Mouse (Mus musculus) heart, embryonic 13.5 days (tissue): ENCODE measurements around the gene March7. TPM values are rescaled to one million over a fixed set of nuclear protein-coding genes. Genes with fewer than 3 reads are reported as not detected.

ENCODE experiments used
- ATAC-seq: fragments of 200-750 bp; cut with Nextera tagmentation; 2 replicates; pipeline ENCODE4 v1.8.0; 2017; ENCODE audit warnings: moderate TSS enrichment; ENCODE audit not compliant: insufficient number of reproducible peaks, low FRiP score, low TSS enrichment; ENCODE audit errors: extremely low read depth
- H3K27ac ChIP-seq: fragments of 300-500 bp; sonication (generic); replicated peaks from 2 replicates; pipeline ENCODE4 v1.5.1; 2015; ENCODE audit warnings: moderate library complexity, mild to moderate bottlenecking, inconsistent platforms
- H3K27me3 ChIP-seq: fragments of 300-500 bp; sonication (generic); replicated peaks from 2 replicates; pipeline ENCODE4 v1.6.1; 2015; ENCODE audit warnings: mild to moderate bottlenecking, inconsistent platforms
- H3K36me3 ChIP-seq: fragments of 300-500 bp; sonication (generic); 2 replicates; pipeline ENCODE4 v1.6.1; 2015; ENCODE audit warnings: mild to moderate bottlenecking, inconsistent platforms
- H3K4me1 ChIP-seq: fragments of 300-500 bp; sonication (generic); 2 replicates; pipeline ENCODE4 v1.6.1; 2015; ENCODE audit warnings: inconsistent platforms
- H3K4me2 ChIP-seq: fragments of 300-500 bp; sonication (generic); 2 replicates; pipeline ENCODE4 v1.6.1; 2015; ENCODE audit warnings: inconsistent platforms, mild to moderate bottlenecking, moderate library complexity
- H3K4me3 ChIP-seq: fragments of 300-500 bp; sonication (generic); 2 replicates; pipeline ENCODE4 v1.5.1; 2015; ENCODE audit warnings: moderate library complexity, mild to moderate bottlenecking, inconsistent platforms
- H3K9ac ChIP-seq: fragments of 300-500 bp; sonication (generic); 2 replicates; pipeline ENCODE4 v1.6.1; 2015; ENCODE audit warnings: inconsistent platforms, mild to moderate bottlenecking, moderate library complexity
- H3K9me3 ChIP-seq: fragments of 300-500 bp; sonication (generic); 2 replicates; pipeline ENCODE4 v1.6.1; 2016; ENCODE audit warnings: inconsistent platforms
- WGBS: fragments of 180-500 bp; shearing (Covaris S2); methylation state at CpG from one replicate; pipeline ENCODE4 v1.1.7; 2015; ENCODE audit warnings: mixed read lengths; 5-methylcytosine and 5-hydroxymethylcytosine counted together
- polyA plus RNA-seq: library from polyadenylated mRNA; unstranded; fragments of >200 nt; fragmentation: Nextera tagmentation; extraction: Ambion mirVana; gene quantifications from 2 replicates; pipeline ENCODE4 v1.2.1, GENCODE M21; 2015

Gene March7
- polyA plus RNA-seq, 1 experiment from 2014 or later = 49.3 TPM

DNA sequence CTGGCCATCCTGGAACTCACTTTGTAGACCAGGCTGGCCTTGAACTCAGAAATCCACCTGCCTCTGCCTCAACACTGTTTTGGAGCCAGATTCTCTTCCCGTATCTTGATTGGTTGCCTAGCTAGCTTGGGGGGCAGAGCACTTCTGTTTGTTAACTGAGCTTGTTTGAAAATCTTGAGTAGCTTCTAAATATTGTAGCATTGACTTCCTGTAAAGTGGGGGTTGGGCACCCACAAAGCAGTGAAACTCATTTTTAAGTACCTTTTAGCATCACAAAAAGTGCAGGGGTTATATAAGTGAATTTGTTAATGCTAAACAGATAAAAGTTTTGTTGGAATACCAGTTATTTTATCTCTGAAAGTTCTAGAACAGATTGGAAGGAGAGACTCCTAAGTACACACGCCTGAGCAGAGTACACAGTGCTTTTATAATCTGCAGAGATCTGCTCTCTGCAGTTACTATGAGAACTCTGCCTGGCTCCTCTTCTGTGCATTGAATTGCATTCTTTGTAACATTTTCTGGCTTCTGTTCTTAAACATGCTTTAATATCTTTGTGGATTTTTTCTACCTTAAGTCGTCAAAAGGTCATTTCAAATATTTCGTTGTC, 7.0 kb downstream of the March7 start:
- peaks cover 31% of the 10 kb centered on the region for H3K36me3 ChIP-seq
- WGBS = 79% methylated on average over 4 of the region's 4 CpGs
- H3K4me3 ChIP-seq = no peak overlapping the region
- H3K9ac ChIP-seq = no peak overlapping the region
- 0 out of 2 replicates have a peak overlapping the region, but pooled peaks have one; percentile 33 for H3K27ac ChIP-seq
- peaks cover 77% of the 10 kb centered on the region for H3K4me1 ChIP-seq
- no peaks in the 10 kb centered on the region for H3K9me3 ChIP-seq
- no peak for ATAC-seq
- H3K27me3 ChIP-seq = no peaks in the 10 kb centered on the region
- no peak overlapping the region for H3K4me2 ChIP-seq

DNA sequence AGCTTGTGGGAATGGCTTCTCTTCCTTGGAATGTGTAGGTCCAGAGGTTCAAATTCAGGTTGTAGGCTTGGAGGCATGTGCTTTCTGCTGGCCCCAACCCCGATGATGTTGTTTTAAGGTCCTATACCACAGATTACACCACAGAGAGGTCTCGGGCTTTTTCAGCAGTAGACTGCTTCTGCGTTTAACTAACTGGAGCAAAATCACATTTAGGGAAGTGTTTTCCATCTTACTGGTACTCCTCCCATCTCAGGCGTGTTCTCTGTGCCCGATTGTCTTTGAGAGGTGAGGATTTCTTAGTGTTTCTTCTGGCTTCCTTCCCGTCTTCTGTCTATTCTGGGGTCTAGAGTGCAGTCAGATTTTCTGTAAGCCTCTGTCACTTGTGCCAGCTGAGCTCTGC, 7.9 kb downstream of the March7 start:
- Histone ChIP-seq H3K4me1 (peaks cover 68% of the 10 kb centered on the region), H3K4me2 (no peak overlapping the region), H3K27me3 (no peaks in the 10 kb centered on the region), H3K4me3 (no peak overlapping the region), H3K9me3 (no peaks in the 10 kb centered on the region), H3K27ac (peak overlapping the region; percentile 33; the same call in 1 of the 2 replicates), H3K9ac (no peak overlapping the region), H3K36me3 (peaks cover 26% of the 10 kb centered on the region)
- WGBS = 59% methylated on average over 6 of the region's 6 CpGs
- ATAC-seq = no peak

- Histone ChIP-seq H3K9ac (0 out of 2 replicates have a peak overlapping the region, but pooled peaks have one; percentile 28), H3K9me3 (no peaks in the 10 kb centered on the region), H3K4me2 (peak overlapping the region; percentile 29), H3K36me3 (peaks cover 9% of the 10 kb centered on the region), H3K4me1 (peaks cover 42% of the 10 kb centered on the region), H3K27me3 (no peaks in the 10 kb centered on the region), H3K27ac (no peak overlapping the region), H3K4me3 (no peak overlapping the region)
- 42% methylated on average over 6 of the region's 6 CpGs for WGBS
- ATAC-seq = no peak
These were observed 11.5 kb downstream of the March7 start for GRCm38 (mm10) chr2:60221236-60221635.

DNA sequence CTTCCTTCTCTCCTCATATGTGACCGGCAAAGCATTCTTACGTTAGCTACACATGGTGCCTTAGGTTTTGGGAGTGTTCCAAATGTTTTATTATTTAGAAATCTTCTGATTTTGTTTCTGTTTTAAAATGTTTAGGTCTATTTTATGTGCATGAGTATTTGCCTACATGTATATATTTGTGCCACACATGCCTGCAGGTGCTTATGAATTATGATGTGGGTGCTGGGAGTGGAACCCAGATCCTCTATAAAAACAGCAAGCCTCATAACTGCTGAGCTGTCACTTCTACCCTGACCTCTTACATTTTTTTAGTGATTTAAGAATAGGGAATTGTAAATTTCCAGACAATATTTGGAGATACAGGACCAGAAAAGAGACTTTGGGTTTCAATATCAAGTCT, 12.3 kb downstream of the March7 start:
- ATAC-seq = no peak
- WGBS = 85% methylated on average over 2 of the region's 2 CpGs

GRCm38 (mm10) chr2:60223489-60223888, 13.8 kb downstream of the March7 start:
- H3K36me3 ChIP-seq = peaks cover 13% of the 10 kb centered on the region
- no peak overlapping the region for H3K4me2 ChIP-seq
- H3K27me3 ChIP-seq = no peaks in the 10 kb centered on the region
- ATAC-seq = no peak
- 78% methylated on average over 1 of the region's 1 CpGs for WGBS
- no peaks in the 10 kb centered on the region for H3K9me3 ChIP-seq
- H3K4me1 ChIP-seq = peaks cover 30% of the 10 kb centered on the region
- no peak overlapping the region for H3K9ac ChIP-seq
- no peak overlapping the region for H3K27ac ChIP-seq
- no peak overlapping the region for H3K4me3 ChIP-seq

More for the DNA sequence above, 12.3 kb downstream of the March7 start:
- H3K9me3 ChIP-seq = no peaks in the 10 kb centered on the region
- H3K36me3 ChIP-seq = peaks cover 13% of the 10 kb centered on the region
- H3K4me3 ChIP-seq = no peak overlapping the region
- no peaks in the 10 kb centered on the region for H3K27me3 ChIP-seq
- H3K4me1 ChIP-seq = peaks cover 35% of the 10 kb centered on the region
- H3K9ac ChIP-seq = no peak overlapping the region
- no peak overlapping the region for H3K27ac ChIP-seq
- H3K4me2 ChIP-seq = no peak overlapping the region

GRCm38 (mm10) chr2:60228470-60228869, 18.8 kb downstream of the March7 start:
- Histone ChIP-seq H3K27ac (no peak overlapping the region), H3K9me3 (no peaks in the 10 kb centered on the region), H3K4me3 (no peak overlapping the region), H3K9ac (no peak overlapping the region), H3K36me3 (peaks cover 45% of the 10 kb centered on the region), H3K4me1 (peaks cover 30% of the 10 kb centered on the region), H3K27me3 (no peaks in the 10 kb centered on the region), H3K4me2 (no peak overlapping the region)
- no peak for ATAC-seq
- 82% methylated on average over 1 of the region's 1 CpGs for WGBS

GRCm38 (mm10) chr2:60230361-60230760, 20.7 kb downstream of the March7 start:
- no peaks in the 10 kb centered on the region for H3K27me3 ChIP-seq
- no peak overlapping the region for H3K4me3 ChIP-seq
- H3K4me2 ChIP-seq = no peak overlapping the region
- peaks cover 34% of the 10 kb centered on the region for H3K4me1 ChIP-seq
- ATAC-seq = no peak
- H3K9me3 ChIP-seq = no peaks in the 10 kb centered on the region
- peaks cover 61% of the 10 kb centered on the region for H3K36me3 ChIP-seq
- H3K27ac ChIP-seq = no peak overlapping the region
- 79% methylated on average over 2 of the region's 2 CpGs for WGBS
- no peak overlapping the region for H3K9ac ChIP-seq

DNA sequence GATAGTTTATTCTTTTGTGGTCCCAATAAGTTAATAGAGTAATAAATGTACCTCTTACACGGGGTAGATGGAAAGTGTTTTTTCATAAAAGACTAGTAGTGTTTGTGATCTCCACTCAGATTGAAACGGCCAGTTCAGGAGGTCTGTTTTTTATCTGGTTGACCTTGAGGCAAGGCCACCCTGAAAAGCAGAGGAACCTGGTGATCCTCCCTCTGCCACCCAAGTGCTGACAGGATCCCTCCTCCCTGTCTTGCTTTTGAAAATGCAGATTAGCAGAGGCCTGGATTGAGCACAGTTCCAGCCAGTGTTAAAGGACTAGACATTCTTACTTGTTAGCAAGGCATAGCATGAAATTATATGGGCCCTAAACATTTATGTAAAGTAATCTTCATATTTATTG, 23.5 kb downstream of the March7 start:
- Histone ChIP-seq H3K27ac (peak overlapping the region; percentile 84), H3K4me2 (no peak overlapping the region)
- ATAC-seq = no peak; the same call in 1 of the 2 replicates

DNA sequence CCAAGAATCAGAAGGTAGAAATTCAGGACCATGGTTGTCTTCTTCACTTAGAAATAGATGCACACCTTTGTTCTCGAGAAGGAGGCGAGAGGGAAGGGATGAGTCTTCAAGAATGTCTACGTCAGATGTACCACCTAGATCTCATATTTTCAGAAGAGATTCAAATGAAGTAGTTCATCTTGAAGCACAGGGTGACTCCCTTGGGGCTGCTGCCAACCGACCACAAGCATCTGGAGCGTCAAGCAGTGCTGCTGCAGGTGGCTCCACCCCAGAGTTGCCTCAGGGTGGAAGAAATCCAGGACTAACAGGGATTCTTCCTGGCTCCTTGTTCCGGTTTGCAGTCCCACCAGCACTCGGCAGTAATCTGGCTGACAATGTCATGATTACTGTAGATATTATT, 24.8 kb downstream of the March7 start:
- Histone ChIP-seq H3K9me3 (no peaks in the 10 kb centered on the region), H3K27me3 (no peaks in the 10 kb centered on the region), H3K27ac (no peak overlapping the region), H3K4me1 (peaks cover 26% of the 10 kb centered on the region), H3K4me3 (no peak overlapping the region), H3K9ac (no peak overlapping the region), H3K4me2 (no peak overlapping the region), H3K36me3 (peaks cover 89% of the 10 kb centered on the region)
- ATAC-seq = no peak
- WGBS = 79% methylated on average over 7 of the region's 7 CpGs

More for the DNA sequence above, 23.5 kb downstream of the March7 start:
- Histone ChIP-seq H3K4me3 (no peak overlapping the region), H3K36me3 (peaks cover 79% of the 10 kb centered on the region), H3K9ac (no peak overlapping the region), H3K4me1 (peaks cover 29% of the 10 kb centered on the region), H3K9me3 (no peaks in the 10 kb centered on the region), H3K27me3 (no peaks in the 10 kb centered on the region)
- 17% methylated on average over 2 of the region's 2 CpGs for WGBS

- no peaks in the 10 kb centered on the region for H3K9me3 ChIP-seq
- H3K4me3 ChIP-seq = no peak overlapping the region
- H3K4me1 ChIP-seq = no peaks in the 10 kb centered on the region
- WGBS = 69% methylated on average over 4 of the region's 4 CpGs
- H3K4me2 ChIP-seq = no peak overlapping the region
- ATAC-seq = no peak
- H3K27me3 ChIP-seq = no peaks in the 10 kb centered on the region
- peaks cover 42% of the 10 kb centered on the region for H3K36me3 ChIP-seq
- H3K9ac ChIP-seq = no peak overlapping the region
- H3K27ac ChIP-seq = no peak overlapping the region
These were observed 43.1 kb downstream of the March7 start for GRCm38 (mm10) chr2:60252782-60253181.

- H3K36me3 ChIP-seq = peaks cover 42% of the 10 kb centered on the region
- H3K4me3 ChIP-seq = no peak overlapping the region
- H3K9me3 ChIP-seq = no peaks in the 10 kb centered on the region
- no peak overlapping the region for H3K4me2 ChIP-seq
- no peaks in the 10 kb centered on the region for H3K4me1 ChIP-seq
- H3K27ac ChIP-seq = no peak overlapping the region
- H3K9ac ChIP-seq = no peak overlapping the region
- no peak for ATAC-seq
- no peaks in the 10 kb centered on the region for H3K27me3 ChIP-seq
These were observed 43.8 kb downstream of the March7 start for GRCm38 (mm10) chr2:60253506-60253905.

DNA sequence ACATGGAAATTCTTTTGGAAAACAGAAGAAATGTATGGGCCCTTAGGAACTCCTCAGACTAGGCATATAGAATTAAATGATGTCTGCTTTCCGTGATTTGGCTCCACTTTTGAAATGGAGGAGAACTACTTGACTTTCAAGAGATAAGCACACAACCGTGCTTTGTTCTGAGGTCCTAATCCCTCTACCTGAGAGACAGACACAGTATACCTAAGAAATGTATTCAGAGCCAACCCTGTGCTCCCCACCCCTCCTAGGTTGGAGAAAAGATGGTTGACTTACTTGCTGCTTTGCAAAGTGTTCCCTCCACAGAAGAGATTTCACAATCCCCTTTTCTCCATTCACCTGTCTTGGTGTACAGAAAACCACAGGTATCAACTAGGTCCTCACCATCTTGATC, 47.1 kb downstream of the March7 start:
- Histone ChIP-seq H3K4me3 (no peak overlapping the region), H3K4me2 (no peak overlapping the region), H3K27ac (no peak overlapping the region), H3K9ac (no peak overlapping the region), H3K27me3 (no peaks in the 10 kb centered on the region), H3K36me3 (peaks cover 16% of the 10 kb centered on the region), H3K4me1 (no peaks in the 10 kb centered on the region), H3K9me3 (no peaks in the 10 kb centered on the region)
- WGBS = 62% methylated on average over 2 of the region's 2 CpGs
- no peak for ATAC-seq
